ENCODE assay signal across 16 mouse cellular contexts in the genomic region with DNA sequence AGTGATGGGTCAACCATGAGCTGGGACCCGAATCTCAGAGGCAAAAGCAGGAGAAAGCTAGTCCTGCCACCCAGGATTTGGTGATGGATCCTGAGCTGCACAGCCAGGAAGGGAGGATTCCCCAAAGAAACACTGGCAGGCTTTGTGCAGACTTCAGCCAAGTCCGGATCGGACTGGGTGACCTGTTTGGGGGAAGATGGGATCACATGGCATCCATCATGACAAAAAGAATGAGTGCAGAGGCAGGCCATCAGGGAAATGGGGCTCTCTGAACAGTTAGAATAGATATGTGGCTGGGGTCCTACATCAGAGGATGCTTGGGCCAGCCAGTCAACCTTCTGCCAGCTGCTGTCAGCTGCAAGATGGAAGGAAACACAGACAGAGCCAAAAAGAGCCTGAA.
"Had no signal": no experiment of that assay in that cellular context is flagged by ENCODE, and none has a peak within 500 bp of the region (broad histone marks: within the 10 kb centered on the region; RNA-seq: fewer than 3 reads in every experiment).

No protein-coding gene starts in this region.

- H3K4me1 ChIP-seq: kidney, embryonic 15.5 days; liver, embryonic 13.5 days had no signal

- H3K9me3 ChIP-seq: kidney, embryonic 15.5 days; liver, embryonic 13.5 days had no signal

- H3K9ac ChIP-seq: kidney, embryonic 15.5 days; liver, embryonic 13.5 days had no signal

- H3K4me3 ChIP-seq: kidney, embryonic 15.5 days; left cerebral cortex, adult 2 months; liver, embryonic 13.5 days had no signal

- DNase-seq: kidney, adult 8-10 months; kidney, postnatal 10 days; kidney, postnatal 36 days; layer of hippocampus, postnatal 36 days; liver, embryonic 13.5 days; lung, adult 2 months; lung, postnatal 14 days; midbrain, embryonic 14.5 days; right cerebral cortex, adult 18-20 months; right cerebral cortex, postnatal 14 days; right cerebral cortex, postnatal 4 days; thymus, adult 18-20 months; thymus, postnatal 36 days had no signal

- H3K27me3 ChIP-seq: kidney, embryonic 15.5 days; liver, embryonic 13.5 days had no signal

- H3K27ac ChIP-seq: kidney, embryonic 15.5 days; left cerebral cortex, adult 2 months; liver, embryonic 13.5 days; stomach, postnatal 0 days had no signal

- H3K36me3 ChIP-seq: kidney, embryonic 15.5 days; liver, embryonic 13.5 days had no signal
